Mouse (Mus musculus): Measurements from ENCODE around the gene Gm10271.

DNA sequence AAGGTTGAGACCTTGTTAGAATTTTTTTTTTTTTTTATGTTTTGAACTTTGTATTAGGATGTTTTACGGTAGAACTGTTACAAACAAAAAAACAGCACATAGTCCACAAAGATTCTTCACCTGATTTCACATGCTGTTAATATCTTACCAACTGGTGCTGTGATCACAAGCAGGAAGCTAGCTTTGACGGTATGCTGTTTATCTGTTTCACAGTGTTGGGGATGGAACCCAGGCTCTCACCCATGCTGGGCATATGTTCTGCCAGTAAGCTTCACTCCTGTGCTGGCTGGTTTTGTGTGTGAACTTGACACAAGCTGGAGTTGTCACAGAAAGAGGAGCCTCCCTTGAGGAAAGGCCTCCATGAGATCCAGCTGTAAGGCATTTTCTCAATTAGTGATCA, 5.4 kb upstream of the Gm10271 start:
- TF ChIP-seq POLR2A (IDR thresholded peaks at IDR 0.05; ENCODE audit: borderline replicate concordance, extremely low read depth, insufficient read depth, insufficient read length, poor library complexity, severe bottlenecking) (no peak), CTCF (IDR thresholded peaks at IDR 0.05; ENCODE audit: borderline replicate concordance, extremely low read depth, insufficient read depth, insufficient read length) (no peak)
